Mouse (Mus musculus) C2C12 (cell line): ENCODE measurements around the gene Zfp638.

Source experiments
- CEBPB ChIP-seq: IDR thresholded peaks from one replicate; pipeline ENCODE4 v1.6.1; 2011; ENCODE audit warnings: low read depth, mild to moderate bottlenecking, control low read depth, moderate library complexity
- CTCF ChIP-seq: IDR thresholded peaks from one replicate; pipeline ENCODE4 v1.5.1; 2011; ENCODE audit not compliant: control insufficient read depth, insufficient read depth, insufficient read length
- MAX ChIP-seq: IDR thresholded peaks from one replicate; pipeline ENCODE4 v1.6.1; 2011; ENCODE audit warnings: mild to moderate bottlenecking, control low read depth
- MYOD1 ChIP-seq: IDR thresholded peaks from one replicate; pipeline ENCODE4 v1.6.1; 2011; ENCODE audit warnings: low read depth; ENCODE audit not compliant: control insufficient read depth, insufficient read length
- MYOG ChIP-seq: IDR thresholded peaks from one replicate; pipeline ENCODE4 v1.6.1; 2011; ENCODE audit not compliant: control insufficient read depth, insufficient read length; ENCODE audit errors: extremely low read depth
- USF1 ChIP-seq: IDR thresholded peaks from one replicate; pipeline ENCODE4 v1.6.1; 2011; ENCODE audit warnings: low read depth, mild to moderate bottlenecking, control low read depth, moderate library complexity

GRCm38 (mm10) chr6:83928225-83928624 lies 61.3 kb downstream of the Zfp638 start:
- TF ChIP-seq CTCF = no peak
- no peak for TF ChIP-seq MAX
- TF ChIP-seq USF1 = no peak
- TF ChIP-seq MYOD1 = no peak
- TF ChIP-seq MYOG = no peak
- TF ChIP-seq CEBPB = no peak
